ENCODE assay signal across 14 mouse cellular contexts in the genomic region with DNA sequence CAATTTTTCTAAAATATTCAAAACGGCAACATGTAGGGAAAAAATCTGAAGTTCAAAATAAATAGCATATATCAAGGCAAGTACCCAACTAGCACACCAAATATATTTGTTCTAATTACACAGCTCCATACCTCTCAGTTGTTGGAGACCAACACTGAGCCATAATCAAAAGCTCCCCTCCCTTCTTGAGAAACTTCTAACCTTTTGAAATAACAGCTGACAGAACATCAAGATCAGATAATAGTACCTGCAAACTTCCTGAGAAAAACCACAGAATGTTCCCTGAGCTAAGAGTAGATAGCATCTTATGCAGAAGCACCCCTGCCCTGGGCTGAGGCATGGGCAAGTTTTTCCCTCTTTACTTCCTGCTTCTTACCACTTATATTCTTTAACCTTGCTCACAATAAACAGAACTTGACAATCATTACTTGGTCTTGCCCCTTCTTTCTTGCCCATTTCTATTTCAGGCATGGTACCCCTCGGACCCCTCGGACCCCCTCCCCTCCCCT. TPM values are rescaled to one million over a fixed set of nuclear protein-coding genes. Genes with fewer than 3 reads are reported as not detected.
"Had no signal": no experiment of that assay in that cellular context is flagged by ENCODE, and none has a peak within 500 bp of the region (broad histone marks: within the 10 kb centered on the region; RNA-seq: fewer than 3 reads in every experiment).

No protein-coding gene starts in this region.

RNA-seq across cellular contexts. Expression of a gene that starts 34.3 kb away (rescaled TPM):
- total RNA-seq: megakaryocyte, adult 5-6 weeks; megakaryocyte-erythroid progenitor cell, adult 5-6 weeks had no signal
- polyA plus RNA-seq: liver, embryonic 16.5 days; lung, embryonic 14.5 days; lung, embryonic 16.5 days; midbrain, embryonic 10.5 days; midbrain, embryonic 12.5 days; midbrain, embryonic 14.5 days; midbrain, embryonic 16.5 days; myocyte; neural tube, embryonic 12.5 days; neural tube, embryonic 14.5 days; stomach, embryonic 14.5 days; stomach, embryonic 16.5 days had no signal
